Mouse (Mus musculus): ENCODE results near the gene Ribc2. TPM values are rescaled to one million over a fixed set of nuclear protein-coding genes. Genes with fewer than 3 reads are reported as not detected.

Ribc2 gene
- polyA plus RNA-seq, 1 experiment from 2014 or later, result 1.3 TPM

DNA sequence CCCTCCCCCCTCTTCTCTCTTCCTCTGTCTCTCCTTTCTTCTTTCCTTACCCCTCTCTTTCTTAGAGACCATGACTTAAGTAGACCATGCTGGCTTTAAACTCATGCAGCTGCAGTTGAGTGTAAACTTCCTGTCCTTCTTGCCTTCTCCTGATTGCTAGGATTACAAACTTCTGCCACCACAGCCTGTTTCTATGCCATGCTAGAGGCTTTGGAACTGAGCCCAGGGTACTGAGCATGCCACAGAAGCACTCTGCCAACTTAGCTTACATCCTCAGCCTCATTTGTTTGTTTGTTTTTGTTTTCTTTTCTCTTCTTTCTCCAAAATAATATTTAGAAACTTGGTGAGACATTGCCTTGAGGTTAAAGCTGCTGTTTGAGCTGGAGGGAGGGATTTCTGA lies 48.5 kb downstream of the Ribc2 start:
- H3K4me2 ChIP-seq, result no peak overlapping the region
- no peaks in the 10 kb centered on the region for H3K9me3 ChIP-seq
- peaks cover 46% of the 10 kb centered on the region for H3K4me1 ChIP-seq
- H3K27ac ChIP-seq, result peak overlapping the region; percentile 82
- no peaks in the 10 kb centered on the region for H3K36me3 ChIP-seq
- no peak overlapping the region for H3K4me3 ChIP-seq
- no peak for ATAC-seq (ENCODE audit: insufficient number of reproducible peaks, insufficient read depth, low FRiP score, low TSS enrichment, low read depth)
- H3K27me3 ChIP-seq, result no peaks in the 10 kb centered on the region
- no peak overlapping the region for H3K9ac ChIP-seq

- Histone ChIP-seq H3K36me3 (no peaks in the 10 kb centered on the region), H3K9ac (no peak overlapping the region), H3K9me3 (no peaks in the 10 kb centered on the region), H3K4me2 (no peak overlapping the region), H3K27me3 (no peaks in the 10 kb centered on the region), H3K4me1 (peaks cover 47% of the 10 kb centered on the region), H3K27ac (no peak overlapping the region), H3K4me3 (no peak overlapping the region)
- 93% methylated on average over 4 of the region's 4 CpGs for WGBS
- no peak for ATAC-seq (ENCODE audit: insufficient number of reproducible peaks, insufficient read depth, low FRiP score, low TSS enrichment, low read depth)
Measured at GRCm38 (mm10) chr15:85182063-85182462, 50.2 kb downstream of the Ribc2 start.

- Histone ChIP-seq H3K4me1 (peaks cover 32% of the 10 kb centered on the region), H3K27ac (no peak overlapping the region), H3K4me3 (no peak overlapping the region), H3K36me3 (no peaks in the 10 kb centered on the region), H3K9ac (no peak overlapping the region), H3K4me2 (no peak overlapping the region), H3K9me3 (no peaks in the 10 kb centered on the region), H3K27me3 (no peaks in the 10 kb centered on the region)
- 70% methylated on average over 7 of the region's 7 CpGs for WGBS
- no peak for ATAC-seq (ENCODE audit: insufficient number of reproducible peaks, insufficient read depth, low FRiP score, low TSS enrichment, low read depth)
Measured at GRCm38 (mm10) chr15:85186916-85187315, 55.0 kb downstream of the Ribc2 start.

DNA sequence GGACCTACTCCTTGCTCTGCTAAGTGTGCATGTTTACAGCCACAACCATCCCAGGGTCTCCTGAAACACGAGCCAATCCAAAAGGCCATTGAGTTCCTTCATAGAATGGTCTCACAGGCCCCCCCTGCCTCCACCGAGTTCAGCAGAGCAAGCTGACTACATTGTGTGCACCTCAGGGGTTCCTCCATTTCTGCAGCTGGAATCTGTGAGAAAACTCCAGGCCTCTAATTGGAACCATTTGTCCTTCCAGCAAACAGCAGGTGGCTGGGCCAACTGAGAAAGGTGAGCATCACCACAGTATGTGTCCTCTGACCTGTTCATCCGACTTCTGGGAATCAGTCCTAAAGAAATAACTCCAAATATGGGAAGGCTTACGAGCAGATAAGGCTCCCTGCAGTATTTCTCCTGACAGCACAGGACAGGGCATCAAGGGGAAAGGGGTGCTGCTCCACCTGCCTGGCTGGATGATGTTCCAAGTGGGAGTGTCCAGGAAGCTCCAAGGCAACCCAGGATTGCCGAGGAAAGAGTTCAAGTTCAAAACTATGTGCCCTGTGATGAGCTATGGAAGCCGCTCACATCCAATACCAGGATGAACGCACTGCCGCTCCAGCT lies 56.4 kb downstream of the Ribc2 start:
- H3K9ac ChIP-seq, result no peak overlapping the region
- no peak for ATAC-seq (ENCODE audit: insufficient number of reproducible peaks, insufficient read depth, low FRiP score, low TSS enrichment, low read depth)
- H3K27me3 ChIP-seq, result no peaks in the 10 kb centered on the region
- no peak overlapping the region for H3K4me2 ChIP-seq
- WGBS, result 31% methylated on average over 8 of the region's 8 CpGs
- no peaks in the 10 kb centered on the region for H3K9me3 ChIP-seq
- peak overlapping the region; percentile 73 for H3K27ac ChIP-seq
- H3K4me3 ChIP-seq, result no peak overlapping the region
- H3K4me1 ChIP-seq, result peaks cover 32% of the 10 kb centered on the region
- no peaks in the 10 kb centered on the region for H3K36me3 ChIP-seq

Other genes with a start within 250 kb of the Ribc2 start
- gene Gm29666, start 212.0 kb upstream of the Ribc2 start, polyA plus RNA-seq (2015; fragmentation: Nextera tagmentation; extraction: Ambion mirVana), result 1.0 and 1.1 TPM in 2 replicates
- 39.7 and 40.6 TPM in 2 replicates for gene Nup50, start 208.7 kb upstream of the Ribc2 start, polyA plus RNA-seq (2015; fragmentation: Nextera tagmentation; extraction: Ambion mirVana)
- gene 5031439G07Rik, start 143.5 kb upstream of the Ribc2 start, polyA plus RNA-seq (2015; fragmentation: Nextera tagmentation; extraction: Ambion mirVana), result 8.7 and 9.2 TPM in 2 replicates
- gene Upk3a, start 114.9 kb upstream of the Ribc2 start, polyA plus RNA-seq (2015; fragmentation: Nextera tagmentation; extraction: Ambion mirVana), result 1.1 and 1.2 TPM in 2 replicates
- gene Fam118a, start 103.1 kb upstream of the Ribc2 start, polyA plus RNA-seq (2015; fragmentation: Nextera tagmentation; extraction: Ambion mirVana), result 23.2 and 23.6 TPM in 2 replicates
- gene Smc1b, start 114 bp upstream of the Ribc2 start, polyA plus RNA-seq (2015; fragmentation: Nextera tagmentation; extraction: Ambion mirVana), result 0.10 and 0.27 TPM in 2 replicates
- gene Fbln1, start 73.9 kb downstream of the Ribc2 start, polyA plus RNA-seq (2015; fragmentation: Nextera tagmentation; extraction: Ambion mirVana), result 226 and 238 TPM in 2 replicates
- 336 and 343 TPM in 2 replicates for gene Atxn10, start 204.2 kb downstream of the Ribc2 start, polyA plus RNA-seq (2015; fragmentation: Nextera tagmentation; extraction: Ambion mirVana)